Mouse (Mus musculus) liver, postnatal 0 days (tissue): ENCODE results near the gene Pdzd2. TPM values are rescaled to one million over a fixed set of nuclear protein-coding genes. Genes with fewer than 3 reads are reported as not detected.

Experiments used
- ATAC-seq: fragments of 200-750 bp; cut with Nextera tagmentation; 2 replicates; pipeline ENCODE4 v1.8.0; 2017; ENCODE audit warnings: mild to moderate bottlenecking, moderate library complexity
- DNase-seq: peaks from one replicate; pipeline ENCODE4 v3.0.0-alpha.2; 2016
- H3K27ac ChIP-seq: fragments of 300-500 bp; sonication (generic); 2 replicates; pipeline ENCODE4 v1.5.1; 2014; ENCODE audit warnings: antibody characterized with exemption, moderate library complexity, mild to moderate bottlenecking, low read depth
- H3K27me3 ChIP-seq: fragments of 300-500 bp; sonication (generic); 2 replicates; pipeline ENCODE4 v1.6.1; 2014; ENCODE audit warnings: low read length, control low read depth, mixed read lengths; ENCODE audit not compliant: insufficient read depth
- H3K36me3 ChIP-seq: fragments of 300-500 bp; sonication (generic); replicated peaks from 2 replicates; pipeline ENCODE4 v1.6.1; 2014; ENCODE audit warnings: mild to moderate bottlenecking, control low read depth, low read length, moderate library complexity, mixed read lengths; ENCODE audit not compliant: insufficient read depth
- H3K4me1 ChIP-seq: fragments of 300-500 bp; sonication (generic); 2 replicates; pipeline ENCODE4 v1.6.1; 2014; ENCODE audit warnings: antibody characterized with exemption, mild to moderate bottlenecking, control low read depth; ENCODE audit not compliant: insufficient read depth
- H3K4me2 ChIP-seq: fragments of 300-500 bp; sonication (generic); 2 replicates; pipeline ENCODE4 v1.6.1; 2014; ENCODE audit warnings: low read depth, mild to moderate bottlenecking, low read length, moderate library complexity, mixed read lengths
- H3K4me3 ChIP-seq: fragments of 300-500 bp; sonication (generic); 2 replicates; pipeline ENCODE4 v1.5.1; 2014; ENCODE audit warnings: low read depth, low read length
- H3K9ac ChIP-seq: fragments of 300-500 bp; sonication (generic); replicated peaks from 2 replicates; pipeline ENCODE4 v1.6.1; 2014; ENCODE audit warnings: mild to moderate bottlenecking, moderate library complexity
- H3K9me3 ChIP-seq: fragments of 300-500 bp; sonication (generic); 2 replicates; pipeline ENCODE4 v1.6.1; 2016; ENCODE audit warnings: mild to moderate bottlenecking, control low read depth, low read length, mixed read lengths
- CTCF ChIP-seq: sonication (generic); IDR thresholded peaks from 2 replicates; pipeline ENCODE4 v1.5.1; 2016; ENCODE audit warnings: antibody characterized with exemption, low read depth
- EP300 ChIP-seq: IDR thresholded peaks from 2 replicates; pipeline ENCODE4 v1.6.1; 2016; ENCODE audit warnings: antibody characterized with exemption, low read depth, mild to moderate bottlenecking
- WGBS: fragments of 180-500 bp; shearing (Covaris S2); extraction: QIAGEN DNeasy Blood & Tissue Kit; methylation state at CpG from one replicate; pipeline ENCODE4 v1.1.7; 2014; ENCODE audit not compliant: insufficient replicate concordance; 5-methylcytosine and 5-hydroxymethylcytosine counted together
- polyA plus RNA-seq: library from polyadenylated mRNA; unstranded; fragments of >200 nt; fragmentation: Nextera tagmentation; extraction: Ambion mirVana; gene quantifications from 2 replicates; pipeline ENCODE4 v1.2.1, GENCODE M21; 2015

The Pdzd2 gene
- polyA plus RNA-seq, 1 experiment from 2014 or later: 1.3 TPM

- Histone ChIP-seq H3K4me3 (no peak overlapping the region), H3K27me3 (no peaks in the 10 kb centered on the region), H3K9ac (no peak overlapping the region), H3K4me2 (no peak overlapping the region), H3K36me3 (no peaks in the 10 kb centered on the region), H3K27ac (no peak overlapping the region), H3K4me1 (no peaks in the 10 kb centered on the region), H3K9me3 (no peaks in the 10 kb centered on the region)
- DNase-seq (no peak), ATAC-seq (no peak)
- WGBS: 82% methylated on average over 8 of the region's 8 CpGs
- TF ChIP-seq CTCF: no peak
These were observed 102.2 kb downstream of the Pdzd2 start for GRCm38 (mm10) chr15:12637511-12637910.

- H3K4me1 ChIP-seq: no peaks in the 10 kb centered on the region; the same call in 1 of the 2 replicates
- ATAC-seq (no peak), DNase-seq (no peak)
- no peak for TF ChIP-seq EP300
- TF ChIP-seq CTCF: no peak
- no peak overlapping the region for H3K4me3 ChIP-seq
- no peak overlapping the region for H3K4me2 ChIP-seq
- H3K9ac ChIP-seq: no peak overlapping the region
- H3K27me3 ChIP-seq: no peaks in the 10 kb centered on the region
- no peaks in the 10 kb centered on the region for H3K36me3 ChIP-seq
- H3K9me3 ChIP-seq: no peaks in the 10 kb centered on the region
- WGBS: 76% methylated on average over 5 of the region's 5 CpGs
- H3K27ac ChIP-seq: no peak overlapping the region
These were observed 103.3 kb downstream of the Pdzd2 start for GRCm38 (mm10) chr15:12636386-12636785.

GRCm38 (mm10) chr15:12634921-12635320 lies 104.8 kb downstream of the Pdzd2 start:
- TF ChIP-seq EP300: no peak
- no peak for TF ChIP-seq CTCF
- H3K4me3 ChIP-seq: no peak overlapping the region
- WGBS: 87% methylated on average over 8 of the region's 8 CpGs
- H3K36me3 ChIP-seq: no peaks in the 10 kb centered on the region
- H3K27me3 ChIP-seq: no peaks in the 10 kb centered on the region
- no peak overlapping the region for H3K9ac ChIP-seq
- H3K27ac ChIP-seq: no peak overlapping the region
- no peak overlapping the region for H3K4me2 ChIP-seq
- DNase-seq (no peak), ATAC-seq (no peak)
- H3K9me3 ChIP-seq: no peaks in the 10 kb centered on the region
- no peaks in the 10 kb centered on the region; the same call in 1 of the 2 replicates for H3K4me1 ChIP-seq

GRCm38 (mm10) chr15:12629164-12629563 lies 110.6 kb downstream of the Pdzd2 start:
- no peaks in the 10 kb centered on the region; the same call in 1 of the 2 replicates for H3K4me1 ChIP-seq
- no peak overlapping the region for H3K9ac ChIP-seq
- H3K4me3 ChIP-seq: no peak overlapping the region
- H3K27me3 ChIP-seq: no peaks in the 10 kb centered on the region
- H3K9me3 ChIP-seq: no peaks in the 10 kb centered on the region
- DNase-seq: no peak
- H3K27ac ChIP-seq: no peak overlapping the region
- no peak overlapping the region for H3K4me2 ChIP-seq
- TF ChIP-seq CTCF (no peak), EP300 (no peak)
- no peaks in the 10 kb centered on the region for H3K36me3 ChIP-seq
- no peak for ATAC-seq
- whole genome bisulfite sequencing: 63% methylated on average over 7 of the region's 7 CpGs

- DNase-seq: no peak
- no peaks in the 10 kb centered on the region for H3K9me3 ChIP-seq
- H3K4me2 ChIP-seq: no peak overlapping the region
- WGBS: 83% methylated on average over 7 of the region's 7 CpGs
- no peak overlapping the region for H3K27ac ChIP-seq
- H3K4me3 ChIP-seq: no peak overlapping the region
- no peaks in the 10 kb centered on the region for H3K36me3 ChIP-seq
- ATAC-seq: no peak
- H3K27me3 ChIP-seq: no peaks in the 10 kb centered on the region
- no peak overlapping the region for H3K9ac ChIP-seq
- TF ChIP-seq EP300 (no peak), CTCF (no peak)
- H3K4me1 ChIP-seq: no peaks in the 10 kb centered on the region; the same call in 1 of the 2 replicates
These were observed 111.3 kb downstream of the Pdzd2 start for GRCm38 (mm10) chr15:12628451-12628850.

GRCm38 (mm10) chr15:12626930-12627329 lies 112.8 kb downstream of the Pdzd2 start:
- H3K36me3 ChIP-seq: no peaks in the 10 kb centered on the region
- no peaks in the 10 kb centered on the region for H3K9me3 ChIP-seq
- H3K27me3 ChIP-seq: no peaks in the 10 kb centered on the region
- H3K4me3 ChIP-seq: no peak overlapping the region
- no peaks in the 10 kb centered on the region; the same call in 1 of the 2 replicates for H3K4me1 ChIP-seq
- ATAC-seq: no peak
- no peak overlapping the region for H3K27ac ChIP-seq
- WGBS: 70% methylated on average over 9 of the region's 9 CpGs
- TF ChIP-seq CTCF (no peak), EP300 (no peak)
- no peak for DNase-seq
- no peak overlapping the region for H3K4me2 ChIP-seq
- no peak overlapping the region for H3K9ac ChIP-seq

- 24% methylated on average over 8 of the region's 8 CpGs for WGBS
- TF ChIP-seq EP300: no peak
- TF ChIP-seq CTCF: no peak
These were observed 113.6 kb downstream of the Pdzd2 start for GRCm38 (mm10) chr15:12626166-12626565.

More at GRCm38 (mm10) chr15:12626166-12626565, 113.6 kb downstream of the Pdzd2 start:
- no peak overlapping the region for H3K27ac ChIP-seq
- no peaks in the 10 kb centered on the region for H3K9me3 ChIP-seq
- no peak overlapping the region for H3K4me2 ChIP-seq
- H3K36me3 ChIP-seq: no peaks in the 10 kb centered on the region
- ATAC-seq (no peak), DNase-seq (no peak)
- H3K4me1 ChIP-seq: no peaks in the 10 kb centered on the region; the same call in 1 of the 2 replicates
- no peak overlapping the region for H3K9ac ChIP-seq
- no peaks in the 10 kb centered on the region for H3K27me3 ChIP-seq
- H3K4me3 ChIP-seq: no peak overlapping the region
